Mouse (Mus musculus) embryonic facial prominence, embryonic 15.5 days (tissue): ENCODE measurements around the gene Mndal. TPM values are rescaled to one million over a fixed set of nuclear protein-coding genes. Genes with fewer than 3 reads are reported as not detected.
A peak's percentile ranks its signal among the peaks of the same experiment; 100 is the strongest.
"Not testable (repeated sequence)": the region's sequence is repeated elsewhere in the genome, so short reads cannot be mapped to it uniquely, and the experiment has no call there.

ENCODE experiments used
- ATAC-seq: fragments of 200-750 bp; cut with Nextera tagmentation; 2 replicates; pipeline ENCODE4 v1.8.0; 2017; ENCODE audit warnings: low read depth, moderate TSS enrichment; ENCODE audit not compliant: insufficient number of reproducible peaks, low FRiP score, low TSS enrichment
- H3K27ac ChIP-seq: fragments of 300-500 bp; sonication (generic); replicated peaks from 2 replicates; pipeline ENCODE4 v1.5.1; 2015; ENCODE audit warnings: mild to moderate bottlenecking, inconsistent platforms
- H3K27me3 ChIP-seq: fragments of 300-500 bp; sonication (generic); 2 replicates; pipeline ENCODE4 v1.6.1; 2015; ENCODE audit warnings: inconsistent platforms
- H3K36me3 ChIP-seq: fragments of 300-500 bp; sonication (generic); 2 replicates; pipeline ENCODE4 v1.6.1; 2015; ENCODE audit warnings: mild to moderate bottlenecking, inconsistent platforms
- H3K4me1 ChIP-seq: fragments of 300-500 bp; sonication (generic); 2 replicates; pipeline ENCODE4 v1.6.1; 2015; ENCODE audit warnings: inconsistent platforms
- H3K4me2 ChIP-seq: fragments of 300-500 bp; sonication (generic); replicated peaks from 2 replicates; pipeline ENCODE4 v1.6.1; 2015; ENCODE audit warnings: mild to moderate bottlenecking, inconsistent platforms
- H3K4me3 ChIP-seq: fragments of 300-500 bp; sonication (generic); replicated peaks from 2 replicates; pipeline ENCODE4 v1.5.1; 2015; ENCODE audit warnings: mild to moderate bottlenecking, inconsistent platforms
- H3K9ac ChIP-seq: fragments of 300-500 bp; sonication (generic); 2 replicates; pipeline ENCODE4 v1.6.1; 2015; ENCODE audit warnings: inconsistent platforms
- H3K9me3 ChIP-seq: fragments of 300-500 bp; sonication (generic); replicated peaks from 2 replicates; pipeline ENCODE4 v1.6.1; 2016; ENCODE audit warnings: inconsistent platforms
- WGBS: fragments of 180-500 bp; shearing (Covaris S2); methylation state at CpG from one replicate; pipeline ENCODE4 v1.1.7; 2015; 5-methylcytosine and 5-hydroxymethylcytosine counted together
- polyA plus RNA-seq: library from polyadenylated mRNA; unstranded; fragments of >200 nt; fragmentation: Nextera tagmentation; extraction: Ambion mirVana; gene quantifications from 2 replicates; pipeline ENCODE4 v1.2.1, GENCODE M21; 2015

Gene Mndal
- 2.0 and 2.9 TPM in 2 replicates for polyA plus RNA-seq

GRCm38 (mm10) chr1:173941924-173942779, at the start of gene Mndal, which contains the start of gene Ifi203:
Gene Mndal (minus strand): TSS chr1:173942491.
Gene Ifi203 (minus strand): TSS chr1:173942672.
- H3K4me3 ChIP-seq, H3K9me3 ChIP-seq, H3K9ac ChIP-seq, H3K4me1 ChIP-seq, H3K36me3 ChIP-seq, H3K27me3 ChIP-seq, H3K4me2 ChIP-seq, H3K27ac ChIP-seq, ATAC-seq: not testable (repeated sequence)
- 63% methylated on average over 3 of the region's 3 CpGs for WGBS

- H3K27ac ChIP-seq: not testable (repeated sequence)
- 71% methylated on average over 6 of the region's 6 CpGs for WGBS
- ATAC-seq: peak; percentile 51; the same call in 1 of the 2 replicates
Observed at GRCm38 (mm10) chr1:173982694-173983305, 40.5 kb upstream of the Mndal start, which contains the start of gene Ifi202b. Gene Ifi202b (minus strand): TSS chr1:173982744.

GRCm38 (mm10) chr1:173981038-173981437, 38.7 kb upstream of the Mndal start:
- H3K27ac ChIP-seq, H3K36me3 ChIP-seq, H3K27me3 ChIP-seq, H3K4me2 ChIP-seq, H3K9me3 ChIP-seq, ATAC-seq, H3K9ac ChIP-seq, H3K4me3 ChIP-seq, H3K4me1 ChIP-seq: not testable (repeated sequence)
- 52% methylated on average over 3 of the region's 3 CpGs for WGBS

More at GRCm38 (mm10) chr1:173982694-173983305, 40.5 kb upstream of the Mndal start, which contains the start of gene Ifi202b:
- not testable (repeated sequence) for H3K36me3 ChIP-seq, H3K9me3 ChIP-seq, H3K4me2 ChIP-seq, H3K9ac ChIP-seq, H3K27me3 ChIP-seq, H3K4me3 ChIP-seq, H3K4me1 ChIP-seq

GRCm38 (mm10) chr1:173977622-173978021, 35.3 kb upstream of the Mndal start:
- Histone ChIP-seq H3K27me3 (no peaks in the 10 kb centered on the region), H3K4me2 (no peak overlapping the region), H3K36me3 (no peaks in the 10 kb centered on the region), H3K9me3 (no peaks in the 10 kb centered on the region), H3K4me1 (no peaks in the 10 kb centered on the region), H3K4me3 (no peak overlapping the region), H3K9ac (no peak overlapping the region), H3K27ac (no peak overlapping the region)
- no peak for ATAC-seq

GRCm38 (mm10) chr1:173973111-173973510, 30.8 kb upstream of the Mndal start:
- H3K4me3 ChIP-seq: no peak overlapping the region

DNA sequence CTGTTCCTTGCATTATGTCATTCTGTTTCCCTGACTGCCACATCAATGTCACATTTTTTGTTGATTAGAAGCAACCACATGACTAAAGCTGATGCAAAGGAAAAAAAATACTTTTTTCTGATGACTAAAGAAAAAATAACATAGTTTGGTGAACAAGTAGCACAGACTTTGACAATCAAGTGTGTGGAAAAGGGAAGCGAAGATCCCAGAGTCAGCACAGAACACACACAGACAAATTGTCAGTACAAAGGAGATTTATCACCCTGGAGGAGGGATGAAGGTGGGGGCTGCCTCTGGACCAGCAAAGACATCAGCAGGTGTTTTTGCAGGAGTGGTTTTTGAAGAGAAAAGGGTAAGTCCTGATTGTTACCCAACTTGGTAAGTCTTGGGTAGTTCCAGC, 19.2 kb upstream of the Mndal start:
- H3K4me3 ChIP-seq, H3K9me3 ChIP-seq, H3K9ac ChIP-seq, H3K4me1 ChIP-seq, H3K27ac ChIP-seq, H3K27me3 ChIP-seq, H3K36me3 ChIP-seq, ATAC-seq, H3K4me2 ChIP-seq: not testable (repeated sequence)
- 84% methylated on average over 1 of the region's 1 CpGs for WGBS

More at GRCm38 (mm10) chr1:173973111-173973510, 30.8 kb upstream of the Mndal start:
- H3K9me3 ChIP-seq: no peaks in the 10 kb centered on the region
- H3K36me3 ChIP-seq: no peaks in the 10 kb centered on the region
- H3K27ac ChIP-seq: no peak overlapping the region
- no peaks in the 10 kb centered on the region for H3K27me3 ChIP-seq
- H3K4me1 ChIP-seq: no peaks in the 10 kb centered on the region
- no peak overlapping the region for H3K4me2 ChIP-seq
- no peak for ATAC-seq
- H3K9ac ChIP-seq: no peak overlapping the region

DNA sequence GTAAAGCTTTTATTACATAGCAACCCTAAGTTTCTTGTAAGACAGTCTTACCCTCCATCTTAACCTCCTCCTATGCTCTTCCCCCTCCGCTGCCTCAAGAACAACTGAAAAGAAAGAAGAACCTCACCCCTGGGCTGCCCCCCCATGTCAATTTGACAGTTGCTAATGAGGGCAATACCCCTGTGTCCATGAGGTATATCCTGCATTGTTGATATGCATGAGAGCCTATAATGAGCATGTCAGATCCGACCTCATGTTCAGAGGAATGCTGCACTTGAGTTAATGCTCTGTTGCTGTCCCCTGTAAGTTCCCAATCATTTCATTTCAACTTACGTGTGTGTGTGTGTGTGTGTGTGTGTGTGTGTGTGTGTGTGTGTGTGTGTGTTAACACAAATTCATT, 17.7 kb upstream of the Mndal start:
- not testable (repeated sequence) for H3K27ac ChIP-seq
- 71% methylated on average over 3 of the region's 3 CpGs for WGBS

DNA sequence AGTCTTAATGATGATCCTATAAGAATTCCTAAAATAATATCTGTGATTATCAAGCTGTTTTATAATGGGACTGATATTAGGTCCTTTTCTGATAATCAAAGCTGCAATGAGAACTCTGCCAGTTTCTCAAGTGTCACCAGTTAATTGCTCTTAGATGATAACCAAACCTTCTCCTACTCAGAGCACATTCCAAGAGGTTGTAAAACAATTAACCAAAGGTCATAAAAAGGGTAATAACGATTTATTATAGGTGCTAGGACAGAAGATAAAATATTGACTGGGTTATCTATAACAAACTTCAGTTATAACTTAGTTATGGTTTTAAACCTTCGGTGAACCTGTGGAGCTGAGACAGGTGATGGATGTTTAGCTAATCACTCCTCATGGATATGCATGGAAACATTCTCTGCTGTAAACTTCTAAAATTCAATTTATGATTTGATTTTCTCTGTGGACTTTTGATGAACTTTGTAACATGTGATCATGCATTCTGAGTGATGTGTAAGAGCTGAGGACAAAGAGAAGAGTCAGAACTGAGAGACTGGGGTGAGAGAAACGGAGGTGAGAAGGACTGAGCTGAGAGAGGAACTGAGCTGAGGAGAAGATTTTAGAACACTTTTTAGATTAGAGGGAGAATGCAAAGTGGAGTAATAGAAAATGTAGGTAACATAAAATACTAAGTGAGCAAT, 13.7 kb upstream of the Mndal start:
- H3K4me3 ChIP-seq: not testable (repeated sequence)

More for the DNA sequence above, 17.7 kb upstream of the Mndal start:
- H3K9me3 ChIP-seq, H3K4me1 ChIP-seq, H3K27me3 ChIP-seq, H3K9ac ChIP-seq, H3K4me2 ChIP-seq, H3K4me3 ChIP-seq, H3K36me3 ChIP-seq, ATAC-seq: not testable (repeated sequence)

DNA sequence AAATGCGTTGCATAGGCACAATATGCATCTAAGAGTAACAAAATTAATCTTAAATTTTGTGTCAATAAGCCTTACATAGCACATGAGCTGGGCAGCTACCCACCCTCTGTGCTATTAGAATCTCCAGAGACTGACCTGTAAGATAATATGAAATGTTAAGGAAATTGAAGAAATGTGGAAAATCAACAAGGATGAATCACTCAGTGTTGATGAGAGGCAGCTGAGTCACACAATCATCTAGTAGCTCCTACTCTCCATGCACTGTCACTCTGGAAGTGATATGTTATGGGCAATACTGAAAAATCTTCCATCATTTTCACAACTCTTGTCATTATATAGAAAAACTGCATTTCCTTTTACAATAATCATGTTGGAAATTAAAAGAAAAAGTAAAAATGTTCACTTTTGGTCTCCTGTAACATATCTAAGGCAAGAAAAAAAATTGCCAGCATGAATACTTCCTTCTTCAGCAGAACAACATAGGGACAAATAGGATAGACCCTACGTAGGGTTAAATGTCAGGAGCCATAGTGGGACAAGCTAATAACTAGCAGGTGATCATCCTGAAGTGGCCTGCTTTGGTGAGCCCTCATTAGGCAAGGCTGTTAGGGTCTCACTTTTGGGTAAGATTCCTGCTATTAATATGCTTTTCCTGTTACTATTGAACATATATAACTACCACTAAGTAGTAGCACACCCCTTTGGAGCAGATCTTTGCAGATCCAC, 12.9 kb upstream of the Mndal start:
- H3K4me3 ChIP-seq: no peak overlapping the region
- H3K27me3 ChIP-seq: no peaks in the 10 kb centered on the region
- no peak overlapping the region for H3K9ac ChIP-seq
- H3K4me1 ChIP-seq: no peaks in the 10 kb centered on the region
- no peaks in the 10 kb centered on the region for H3K9me3 ChIP-seq
- no peak for ATAC-seq
- H3K4me2 ChIP-seq: no peak overlapping the region
- H3K36me3 ChIP-seq: no peaks in the 10 kb centered on the region
- no peak overlapping the region for H3K27ac ChIP-seq
- WGBS: 81% methylated on average over 2 of the region's 2 CpGs

More for the DNA sequence above, 13.7 kb upstream of the Mndal start:
- H3K4me2 ChIP-seq, ATAC-seq, H3K9ac ChIP-seq, H3K36me3 ChIP-seq, H3K27me3 ChIP-seq, H3K9me3 ChIP-seq, H3K27ac ChIP-seq, H3K4me1 ChIP-seq: not testable (repeated sequence)
- WGBS: 66% methylated on average over 3 of the region's 3 CpGs

- no peaks in the 10 kb centered on the region for H3K36me3 ChIP-seq
- 68% methylated on average over 1 of the region's 1 CpGs for WGBS
- ATAC-seq: no peak
- H3K27ac ChIP-seq: no peak overlapping the region
- H3K9ac ChIP-seq: no peak overlapping the region
- H3K9me3 ChIP-seq: no peaks in the 10 kb centered on the region
- no peak overlapping the region for H3K4me3 ChIP-seq
- no peak overlapping the region for H3K4me2 ChIP-seq
- no peaks in the 10 kb centered on the region for H3K4me1 ChIP-seq
- H3K27me3 ChIP-seq: no peaks in the 10 kb centered on the region
Observed at GRCm38 (mm10) chr1:173953563-173953962, 11.3 kb upstream of the Mndal start.

GRCm38 (mm10) chr1:173949044-173949443, 6.8 kb upstream of the Mndal start:
- H3K27ac ChIP-seq, ATAC-seq, H3K9ac ChIP-seq, H3K27me3 ChIP-seq, H3K9me3 ChIP-seq, H3K4me2 ChIP-seq, H3K4me1 ChIP-seq, H3K4me3 ChIP-seq, H3K36me3 ChIP-seq: not testable (repeated sequence)
- WGBS: 85% methylated on average over 2 of the region's 2 CpGs
